Mouse (Mus musculus) erythroblast, adult 5-6 weeks (primary cell): ENCODE measurements around the gene Rab7. TPM values are rescaled to one million over a fixed set of nuclear protein-coding genes. Genes with fewer than 3 reads are reported as not detected.

ENCODE experiments used
- total RNA-seq, 2 experiments: library from RNA; stranded (forward) in 1 of 2; stranded (reverse) in 1 of 2; fragments of 150-400 nt in 1 of 2; fragments of 200-764, 138-1000 nt in 1 of 2; gene quantifications; 2 replicates each; pipeline versions ENCODE4 v1.2.3 to v1.2.4; 2015 to 2017; ENCODE audit warnings: low replicate concordance in 2 of 2

Rab7 gene
- total RNA-seq, 2 experiments from 2014 or later: 29.4 to 76.7 TPM

Other genes with a start within 250 kb of the Rab7 start
- gene Rab43, start 233.1 kb downstream of the Rab7 start, total RNA-seq (2015; ENCODE audit: low replicate concordance): 173 and 230 TPM in 2 replicates
- gene Rab43, start 233.1 kb downstream of the Rab7 start, total RNA-seq (2017; ENCODE audit: low replicate concordance): 219 and 239 TPM in 2 replicates
- 1.3 TPM in 2 replicates for gene Gm45140, start 209.5 kb downstream of the Rab7 start, total RNA-seq (2015; ENCODE audit: low replicate concordance)
- 12.8 and 18.0 TPM in 2 replicates for gene Gm45140, start 209.5 kb downstream of the Rab7 start, total RNA-seq (2017; ENCODE audit: low replicate concordance)
- 3.7 and 6.3 TPM in 2 replicates for gene Isy1, start 206.5 kb downstream of the Rab7 start, total RNA-seq (2015; ENCODE audit: low replicate concordance)
- gene Isy1, start 206.5 kb downstream of the Rab7 start, total RNA-seq (2017; ENCODE audit: low replicate concordance): 3.5 and 5.0 TPM in 2 replicates
- 121 and 143 TPM in 2 replicates for gene Cnbp, start 194.2 kb downstream of the Rab7 start, total RNA-seq (2015; ENCODE audit: low replicate concordance)
- gene Cnbp, start 194.2 kb downstream of the Rab7 start, total RNA-seq (2017; ENCODE audit: low replicate concordance): 172 and 205 TPM in 2 replicates
- 11.1 and 11.5 TPM in 2 replicates for gene Copg1, start 157.5 kb downstream of the Rab7 start, total RNA-seq (2015; ENCODE audit: low replicate concordance)
- 14.5 and 20.5 TPM in 2 replicates for gene Copg1, start 157.5 kb downstream of the Rab7 start, total RNA-seq (2017; ENCODE audit: low replicate concordance)
- gene Hmces, start 131.3 kb downstream of the Rab7 start, total RNA-seq (2015; ENCODE audit: low replicate concordance): 10.0 TPM in 2 replicates
- 7.8 and 8.6 TPM in 2 replicates for gene Hmces, start 131.3 kb downstream of the Rab7 start, total RNA-seq (2017; ENCODE audit: low replicate concordance)
- gene H1fx, start 63.6 kb downstream of the Rab7 start, total RNA-seq (2015; ENCODE audit: low replicate concordance): not detected in 2 replicates
- gene H1fx, start 63.6 kb downstream of the Rab7 start, total RNA-seq (2017; ENCODE audit: low replicate concordance): not detected in 2 replicates
- 24.0 and 30.9 TPM in 2 replicates for gene Rpn1, start 39.2 kb upstream of the Rab7 start, total RNA-seq (2015; ENCODE audit: low replicate concordance)
- gene Rpn1, start 39.2 kb upstream of the Rab7 start, total RNA-seq (2017; ENCODE audit: low replicate concordance): 42.8 and 54.5 TPM in 2 replicates
- 3.8 and 9.4 TPM in 2 replicates for gene Gata2, start 148.6 kb upstream of the Rab7 start, total RNA-seq (2015; ENCODE audit: low replicate concordance)
- gene Gata2, start 148.6 kb upstream of the Rab7 start, total RNA-seq (2017; ENCODE audit: low replicate concordance): 4.4 and 7.9 TPM in 2 replicates
- gene Dnajb8, start 177.0 kb upstream of the Rab7 start, total RNA-seq (2015; ENCODE audit: low replicate concordance): not detected in 2 replicates
- not detected in 2 replicates for gene Dnajb8, start 177.0 kb upstream of the Rab7 start, total RNA-seq (2017; ENCODE audit: low replicate concordance)